Mouse (Mus musculus) embryonic facial prominence, embryonic 13.5 days (tissue): ENCODE measurements around the gene Mtx1. TPM values are rescaled to one million over a fixed set of nuclear protein-coding genes. Genes with fewer than 3 reads are reported as not detected.
A peak's percentile ranks its signal among the peaks of the same experiment; 100 is the strongest.

Experiments
- ATAC-seq: fragments of 200-750 bp; cut with Nextera tagmentation; 2 replicates; pipeline ENCODE4 v1.8.0; 2017; ENCODE audit warnings: low read depth; ENCODE audit not compliant: insufficient number of reproducible peaks, insufficient read depth, low FRiP score, low TSS enrichment
- H3K27ac ChIP-seq: fragments of 300-500 bp; sonication (generic); 2 replicates; pipeline ENCODE4 v1.5.1; 2015; ENCODE audit warnings: moderate library complexity, mild to moderate bottlenecking, inconsistent platforms
- H3K27me3 ChIP-seq: fragments of 300-500 bp; sonication (generic); 2 replicates; pipeline ENCODE4 v1.6.1; 2015; ENCODE audit warnings: mild to moderate bottlenecking, inconsistent platforms
- H3K36me3 ChIP-seq: fragments of 300-500 bp; sonication (generic); 2 replicates; pipeline ENCODE4 v1.6.1; 2015; ENCODE audit warnings: mild to moderate bottlenecking, inconsistent platforms
- H3K4me1 ChIP-seq: fragments of 300-500 bp; sonication (generic); 2 replicates; pipeline ENCODE4 v1.6.1; 2015; ENCODE audit warnings: inconsistent platforms
- H3K4me2 ChIP-seq: fragments of 300-500 bp; sonication (generic); 2 replicates; pipeline ENCODE4 v1.6.1; 2015; ENCODE audit warnings: moderate library complexity, mild to moderate bottlenecking, inconsistent platforms
- H3K4me3 ChIP-seq: fragments of 300-500 bp; sonication (generic); 2 replicates; pipeline ENCODE4 v1.5.1; 2015; ENCODE audit warnings: mild to moderate bottlenecking, inconsistent platforms
- H3K9ac ChIP-seq: fragments of 300-500 bp; sonication (generic); 2 replicates; pipeline ENCODE4 v1.6.1; 2015; ENCODE audit warnings: mild to moderate bottlenecking, inconsistent platforms
- H3K9me3 ChIP-seq: fragments of 300-500 bp; sonication (generic); 2 replicates; pipeline ENCODE4 v1.6.1; 2016; ENCODE audit warnings: inconsistent platforms
- WGBS: fragments of 180-500 bp; shearing (Covaris S2); methylation state at CpG from one replicate; pipeline ENCODE4 v1.1.7; 2015; ENCODE audit warnings: mixed read lengths; 5-methylcytosine and 5-hydroxymethylcytosine counted together
- polyA plus RNA-seq: library from polyadenylated mRNA; unstranded; fragments of >200 nt; fragmentation: Nextera tagmentation; extraction: Ambion mirVana; gene quantifications from 2 replicates; pipeline ENCODE4 v1.2.1, GENCODE M21; 2015

Gene Mtx1
- polyA plus RNA-seq, result 182 and 212 TPM in 2 replicates

- no peaks in the 10 kb centered on the region for H3K9me3 ChIP-seq
- peak within 1 kb of the TSS; percentile 88 for H3K27ac ChIP-seq
- H3K9ac ChIP-seq, result peak within 1 kb of the TSS; percentile 64
- H3K36me3 ChIP-seq, result peaks cover 20% of the 10 kb centered on the region
- H3K27me3 ChIP-seq, result peaks cover 21% of the 10 kb centered on the region
- 3% methylated on average over 21 of the region's 21 CpGs for WGBS
- H3K4me2 ChIP-seq, result peak within 1 kb of the TSS; percentile 84
- peaks cover 32% of the 10 kb centered on the region for H3K4me1 ChIP-seq
- no peak for ATAC-seq
- peak within 1 kb of the TSS; percentile 46 for H3K4me3 ChIP-seq
These were observed at the start of gene Mtx1 for GRCm38 (mm10) chr3:89226900-89227299. TSS of gene Mtx1 (minus strand) at chr3:89227088.

GRCm38 (mm10) chr3:89276061-89276460 lies 49.2 kb upstream of the Mtx1 start:
- H3K4me1 ChIP-seq, result peaks cover 46% of the 10 kb centered on the region
- 90% methylated on average over 13 of the region's 13 CpGs for whole genome bisulfite sequencing
- peaks cover 11% of the 10 kb centered on the region for H3K27me3 ChIP-seq
- H3K27ac ChIP-seq, result no peak overlapping the region
- H3K36me3 ChIP-seq, result peaks cover 34% of the 10 kb centered on the region
- H3K4me2 ChIP-seq, result peak overlapping the region; percentile 95; the same call in 1 of the 2 replicates
- no peak overlapping the region for H3K4me3 ChIP-seq
- ATAC-seq, result no peak
- no peak overlapping the region for H3K9ac ChIP-seq
- no peaks in the 10 kb centered on the region for H3K9me3 ChIP-seq

- Histone ChIP-seq H3K4me1 (peaks cover 46% of the 10 kb centered on the region), H3K27ac (no peak overlapping the region), H3K4me2 (no peak overlapping the region), H3K36me3 (peaks cover 34% of the 10 kb centered on the region), H3K4me3 (no peak overlapping the region), H3K9me3 (no peaks in the 10 kb centered on the region), H3K27me3 (no peaks in the 10 kb centered on the region), H3K9ac (no peak overlapping the region)
- 59% methylated on average over 6 of the region's 6 CpGs for WGBS
- ATAC-seq, result no peak
These were observed 44.9 kb upstream of the Mtx1 start for GRCm38 (mm10) chr3:89271760-89272159.

- WGBS, result 69% methylated on average over 6 of the region's 6 CpGs
- Histone ChIP-seq H3K27me3 (no peaks in the 10 kb centered on the region), H3K9ac (peak overlapping the region; percentile 83), H3K4me1 (peaks cover 41% of the 10 kb centered on the region), H3K9me3 (no peaks in the 10 kb centered on the region), H3K36me3 (peaks cover 31% of the 10 kb centered on the region), H3K27ac (peak overlapping the region; percentile 88), H3K4me2 (peak overlapping the region; percentile 78), H3K4me3 (peak overlapping the region; percentile 59)
- no peak for ATAC-seq
These were observed 44.0 kb upstream of the Mtx1 start for GRCm38 (mm10) chr3:89270891-89271290.

GRCm38 (mm10) chr3:89270051-89270755 lies 43.3 kb upstream of the Mtx1 start, which contains the start of gene Slc50a1:
TSS of gene Slc50a1 (minus strand) at chr3:89270570.
- 3% methylated on average over 39 of the region's 39 CpGs for WGBS
- peak; percentile 38 for ATAC-seq
- H3K9me3 ChIP-seq, result no peaks in the 10 kb centered on the region
- peaks cover 43% of the 10 kb centered on the region for H3K4me1 ChIP-seq
- H3K9ac ChIP-seq, result peak within 1 kb of the TSS; percentile 83
- H3K27ac ChIP-seq, result peak within 1 kb of the TSS; percentile 88
- peaks cover 25% of the 10 kb centered on the region for H3K36me3 ChIP-seq
- H3K27me3 ChIP-seq, result no peaks in the 10 kb centered on the region
- peak within 1 kb of the TSS; percentile 59 for H3K4me3 ChIP-seq
- peak within 1 kb of the TSS; percentile 78 for H3K4me2 ChIP-seq

GRCm38 (mm10) chr3:89268916-89269315 lies 42.0 kb upstream of the Mtx1 start:
- peaks cover 43% of the 10 kb centered on the region for H3K4me1 ChIP-seq
- peaks cover 17% of the 10 kb centered on the region for H3K36me3 ChIP-seq
- WGBS, result 51% methylated on average over 8 of the region's 8 CpGs
- no peaks in the 10 kb centered on the region for H3K9me3 ChIP-seq
- peak overlapping the region; percentile 59; the same call in 1 of the 2 replicates for H3K4me3 ChIP-seq
- H3K27ac ChIP-seq, result no peak overlapping the region; the same call in 1 of the 2 replicates
- peak overlapping the region; percentile 78 for H3K4me2 ChIP-seq
- no peak for ATAC-seq
- H3K9ac ChIP-seq, result peak overlapping the region; percentile 83; the same call in 1 of the 2 replicates
- H3K27me3 ChIP-seq, result no peaks in the 10 kb centered on the region

- WGBS, result under 1% methylated on average over 20 of the region's 20 CpGs
- peak overlapping the region; percentile 84 for H3K4me2 ChIP-seq
- no peaks in the 10 kb centered on the region for H3K36me3 ChIP-seq
- H3K27me3 ChIP-seq, result no peaks in the 10 kb centered on the region
- peaks cover 43% of the 10 kb centered on the region for H3K4me1 ChIP-seq
- H3K9ac ChIP-seq, result peak overlapping the region; percentile 88
- peak overlapping the region; percentile 69 for H3K4me3 ChIP-seq
- peak overlapping the region; percentile 77 for H3K27ac ChIP-seq
- peak; percentile 57; the same call in 1 of the 2 replicates for ATAC-seq
- no peaks in the 10 kb centered on the region for H3K9me3 ChIP-seq
These were observed 39.6 kb upstream of the Mtx1 start for GRCm38 (mm10) chr3:89266439-89266893.

GRCm38 (mm10) chr3:89262417-89262816 lies 35.5 kb upstream of the Mtx1 start:
- Histone ChIP-seq H3K36me3 (no peaks in the 10 kb centered on the region), H3K9me3 (no peaks in the 10 kb centered on the region), H3K27me3 (no peaks in the 10 kb centered on the region), H3K4me2 (no peak overlapping the region), H3K9ac (no peak overlapping the region), H3K4me3 (no peak overlapping the region), H3K4me1 (peaks cover 13% of the 10 kb centered on the region), H3K27ac (no peak overlapping the region)
- ATAC-seq, result no peak
- WGBS, result 74% methylated on average over 10 of the region's 10 CpGs

- Histone ChIP-seq H3K9ac (no peak overlapping the region), H3K36me3 (no peaks in the 10 kb centered on the region), H3K27me3 (no peaks in the 10 kb centered on the region), H3K9me3 (no peaks in the 10 kb centered on the region), H3K4me2 (no peak overlapping the region), H3K4me1 (0 out of 2 replicates have a peak, but pooled peaks cover 3% of the 10 kb centered on the region), H3K4me3 (no peak overlapping the region), H3K27ac (no peak overlapping the region)
- ATAC-seq, result no peak
- 78% methylated on average over 3 of the region's 3 CpGs for WGBS
These were observed 33.3 kb upstream of the Mtx1 start for GRCm38 (mm10) chr3:89260211-89260610.

- no peaks in the 10 kb centered on the region for H3K27me3 ChIP-seq
These were observed 32.2 kb upstream of the Mtx1 start, which contains the start of gene Dpm3 for GRCm38 (mm10) chr3:89259076-89259475. TSS of gene Dpm3 (plus strand) at chr3:89259358.

GRCm38 (mm10) chr3:89256177-89256576 lies 29.3 kb upstream of the Mtx1 start:
- H3K4me2 ChIP-seq, result no peak overlapping the region
- no peak overlapping the region for H3K4me3 ChIP-seq
- WGBS, result 77% methylated on average over 5 of the region's 5 CpGs
- H3K27ac ChIP-seq, result no peak overlapping the region
- peaks cover 13% of the 10 kb centered on the region for H3K4me1 ChIP-seq
- H3K9ac ChIP-seq, result no peak overlapping the region
- H3K36me3 ChIP-seq, result no peaks in the 10 kb centered on the region
- no peak for ATAC-seq
- peaks cover 8% of the 10 kb centered on the region; the same call in 1 of the 2 replicates for H3K27me3 ChIP-seq
- no peaks in the 10 kb centered on the region for H3K9me3 ChIP-seq

More at GRCm38 (mm10) chr3:89259076-89259475, 32.2 kb upstream of the Mtx1 start, which contains the start of gene Dpm3:
- Histone ChIP-seq H3K27ac (no peak within 1 kb of the TSS), H3K36me3 (no peaks in the 10 kb centered on the region), H3K4me2 (no peak within 1 kb of the TSS), H3K4me3 (no peak within 1 kb of the TSS), H3K9ac (no peak within 1 kb of the TSS), H3K4me1 (0 out of 2 replicates have a peak, but pooled peaks cover 3% of the 10 kb centered on the region), H3K9me3 (no peaks in the 10 kb centered on the region)
- 57% methylated on average over 7 of the region's 7 CpGs for WGBS
- ATAC-seq, result no peak

GRCm38 (mm10) chr3:89254994-89255393 lies 28.1 kb upstream of the Mtx1 start:
- no peak overlapping the region for H3K27ac ChIP-seq

More at GRCm38 (mm10) chr3:89254994-89255393, 28.1 kb upstream of the Mtx1 start:
- 88% methylated on average over 5 of the region's 5 CpGs for WGBS
- Histone ChIP-seq H3K9ac (no peak overlapping the region), H3K36me3 (no peaks in the 10 kb centered on the region), H3K4me3 (no peak overlapping the region), H3K4me2 (no peak overlapping the region), H3K27me3 (peaks cover 8% of the 10 kb centered on the region; the same call in 1 of the 2 replicates), H3K9me3 (no peaks in the 10 kb centered on the region), H3K4me1 (peaks cover 20% of the 10 kb centered on the region)
- ATAC-seq, result no peak
